Mouse (Mus musculus) E14TG2a.4 (cell line): ENCODE data around the gene Foxc1.
A peak's percentile ranks its signal among the peaks of the same experiment; 100 is the strongest.

Experiments
- H3K27me3 ChIP-seq: 2 replicates; pipeline ENCODE4 v1.6.1; 2014; ENCODE audit warnings: low read length, control low read depth; ENCODE audit not compliant: insufficient read depth
- H3K36me3 ChIP-seq: 2 replicates; pipeline ENCODE4 v1.6.1; 2014; ENCODE audit warnings: low read length, control low read depth; ENCODE audit not compliant: insufficient read depth
- H3K4me1 ChIP-seq: replicated peaks from 2 replicates; pipeline ENCODE4 v1.6.1; 2014; ENCODE audit warnings: low read depth, low read length, control low read depth
- H3K4me3 ChIP-seq: replicated peaks from 2 replicates; pipeline ENCODE4 v1.5.1; 2014; ENCODE audit warnings: mild to moderate bottlenecking, low read length
- H3K9me3 ChIP-seq: 2 replicates; pipeline ENCODE4 v1.6.1; 2014; ENCODE audit warnings: low read length, control low read depth
- CTCF ChIP-seq: conservative IDR thresholded peaks from 2 replicates; pipeline ENCODE4 v1.5.1; 2014; ENCODE audit warnings: low read length
- NANOG ChIP-seq: IDR thresholded peaks from 2 replicates; pipeline ENCODE4 v1.6.1; 2014; ENCODE audit warnings: borderline replicate concordance, low read length, mixed read lengths
- POU5F1 ChIP-seq: IDR thresholded peaks from 2 replicates; pipeline ENCODE4 v1.6.1; 2014; ENCODE audit warnings: low read length, borderline replicate concordance

The Foxc1 gene

DNA sequence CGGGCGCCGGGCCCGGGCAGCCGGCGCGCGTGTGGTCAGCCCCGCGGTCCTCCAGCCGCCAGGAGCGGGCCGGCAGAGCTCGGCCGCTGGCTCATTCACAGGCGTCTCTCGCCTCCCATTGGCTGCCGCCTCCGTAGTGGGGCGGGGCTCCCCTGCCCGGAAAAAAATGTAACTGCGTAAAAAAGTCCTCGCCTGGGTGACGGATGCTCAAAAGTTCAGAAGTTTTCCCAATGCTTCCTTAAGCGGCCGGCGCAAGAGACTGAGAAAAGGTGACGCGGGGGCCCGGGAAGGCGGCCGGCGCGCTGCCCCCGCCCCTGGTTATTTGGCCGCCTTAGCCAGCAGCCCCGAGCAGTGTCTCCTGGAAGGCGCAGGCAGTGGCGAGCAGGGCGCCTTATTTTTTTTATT lies at the start of gene Foxc1:
Gene Foxc1 (plus strand): TSS at position 206 of the 405 bp plus-strand sequence.
- Histone ChIP-seq H3K4me3 (peak within 1 kb of the TSS; percentile 74), H3K36me3 (no peaks in the 10 kb centered on the region), H3K4me1 (peaks cover 31% of the 10 kb centered on the region), H3K9me3 (no peaks in the 10 kb centered on the region), H3K27me3 (peaks cover 93% of the 10 kb centered on the region)
- no peak for TF ChIP-seq NANOG
- TF ChIP-seq POU5F1: no peak
- TF ChIP-seq CTCF: no peak

DNA sequence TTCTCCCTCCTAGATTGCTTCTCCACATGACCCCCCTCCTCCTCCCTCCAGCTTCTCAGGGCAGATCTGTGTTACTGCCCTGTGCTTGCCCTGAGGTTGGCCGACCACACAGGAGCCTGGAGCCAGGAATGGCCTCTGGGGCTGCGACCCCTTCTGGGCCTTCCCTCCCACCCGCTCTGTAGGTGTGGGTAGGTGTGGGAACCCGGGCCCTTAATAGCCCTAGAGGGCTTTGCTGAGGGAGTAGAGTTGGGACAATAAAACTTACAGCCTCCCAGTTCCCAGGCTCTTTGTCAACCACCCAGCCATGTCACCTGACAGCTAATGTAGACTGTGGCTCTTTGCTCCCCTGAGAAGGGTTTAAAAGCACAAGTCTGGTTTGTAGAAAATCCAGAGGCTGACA lies 46.0 kb upstream of the Foxc1 start:
- Histone ChIP-seq H3K36me3 (no peaks in the 10 kb centered on the region), H3K9me3 (no peaks in the 10 kb centered on the region), H3K27me3 (peaks cover 5% of the 10 kb centered on the region; the same call in 1 of the 2 replicates), H3K4me3 (no peak overlapping the region), H3K4me1 (peaks cover 18% of the 10 kb centered on the region)
- TF ChIP-seq POU5F1: no peak
- TF ChIP-seq CTCF: no peak
- TF ChIP-seq NANOG: no peak

DNA sequence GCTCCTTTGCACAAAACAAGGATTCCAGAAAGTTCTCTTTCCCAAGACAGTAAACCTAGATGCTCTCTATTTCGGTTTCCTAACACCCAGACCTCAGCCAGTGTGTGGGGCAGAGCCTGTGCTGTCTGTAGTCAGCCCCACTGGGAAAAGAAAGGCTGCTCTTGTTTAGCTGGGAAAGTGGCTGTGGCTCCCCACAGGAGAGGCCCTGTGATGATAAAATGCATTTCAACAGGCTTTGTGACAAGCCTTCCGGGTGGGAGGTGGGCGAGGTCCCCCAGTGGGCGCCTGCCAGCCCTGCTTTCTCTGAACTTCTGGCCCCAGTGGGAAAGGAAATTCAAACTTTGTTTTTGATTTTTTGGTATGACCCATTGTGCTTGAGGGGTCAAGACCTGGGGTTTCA lies 45.4 kb upstream of the Foxc1 start:
- Histone ChIP-seq H3K36me3 (no peaks in the 10 kb centered on the region), H3K4me3 (no peak overlapping the region), H3K4me1 (peaks cover 18% of the 10 kb centered on the region), H3K9me3 (no peaks in the 10 kb centered on the region), H3K27me3 (peaks cover 8% of the 10 kb centered on the region; the same call in 1 of the 2 replicates)
- TF ChIP-seq NANOG (no peak), POU5F1 (no peak), CTCF (no peak)

DNA sequence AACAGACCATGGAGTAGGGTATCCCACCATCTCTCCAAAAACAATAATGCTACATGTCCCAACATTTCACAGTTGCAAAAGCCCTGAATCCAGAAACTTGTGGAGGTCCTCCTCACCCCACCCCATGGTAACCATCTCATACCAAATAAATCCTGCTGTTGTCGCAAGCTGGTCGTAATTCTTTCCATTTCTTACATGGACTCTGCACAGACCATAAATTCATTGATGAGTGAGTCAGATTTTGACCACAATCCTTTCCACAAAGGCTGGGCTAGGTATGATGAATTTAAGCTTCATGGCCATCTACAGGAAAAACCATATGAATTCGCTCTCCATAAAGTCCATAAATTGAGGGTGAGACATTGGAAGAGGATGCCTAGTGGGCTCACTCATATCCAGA lies 42.0 kb upstream of the Foxc1 start:
- no peaks in the 10 kb centered on the region for H3K36me3 ChIP-seq
- H3K4me1 ChIP-seq: peaks cover 18% of the 10 kb centered on the region
- H3K9me3 ChIP-seq: no peaks in the 10 kb centered on the region
- TF ChIP-seq POU5F1: no peak
- no peak for TF ChIP-seq NANOG
- no peak for TF ChIP-seq CTCF
- no peak overlapping the region for H3K4me3 ChIP-seq
- H3K27me3 ChIP-seq: 0 out of 2 replicates have a peak, but pooled peaks cover 3% of the 10 kb centered on the region

DNA sequence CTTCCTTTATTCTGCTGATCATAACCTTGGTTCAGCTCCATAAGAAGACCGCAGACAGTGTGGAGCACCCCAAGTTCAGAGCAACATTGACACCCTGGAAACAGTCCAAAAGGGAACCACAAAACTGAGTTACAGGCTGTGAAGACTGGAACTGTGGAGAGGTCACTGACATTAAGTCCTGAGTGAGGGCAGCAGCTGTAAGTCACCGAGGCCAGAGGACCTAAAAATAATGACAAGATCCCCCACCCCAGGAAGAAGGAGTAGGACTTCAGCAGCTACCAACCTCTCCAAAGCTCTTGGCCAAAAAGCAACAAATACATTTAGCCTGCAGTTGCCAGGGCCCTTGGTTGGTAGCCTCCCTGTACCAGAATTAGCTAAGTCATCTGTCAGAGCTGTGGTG lies 40.9 kb upstream of the Foxc1 start:
- Histone ChIP-seq H3K4me1 (peaks cover 8% of the 10 kb centered on the region), H3K4me3 (no peak overlapping the region), H3K36me3 (no peaks in the 10 kb centered on the region), H3K9me3 (no peaks in the 10 kb centered on the region), H3K27me3 (0 out of 2 replicates have a peak, but pooled peaks cover 3% of the 10 kb centered on the region)
- no peak for TF ChIP-seq CTCF
- TF ChIP-seq POU5F1: no peak
- TF ChIP-seq NANOG: no peak

- H3K27me3 ChIP-seq: peaks cover 6% of the 10 kb centered on the region
- no peaks in the 10 kb centered on the region for H3K36me3 ChIP-seq
- TF ChIP-seq POU5F1 (no peak), NANOG (no peak), CTCF (no peak)
- no peaks in the 10 kb centered on the region for H3K9me3 ChIP-seq
- H3K4me3 ChIP-seq: no peak overlapping the region
- H3K4me1 ChIP-seq: peaks cover 10% of the 10 kb centered on the region; the same call in 1 of the 2 replicates
Measured at GRCm38 (mm10) chr13:31772882-31773281, 33.6 kb upstream of the Foxc1 start.

DNA sequence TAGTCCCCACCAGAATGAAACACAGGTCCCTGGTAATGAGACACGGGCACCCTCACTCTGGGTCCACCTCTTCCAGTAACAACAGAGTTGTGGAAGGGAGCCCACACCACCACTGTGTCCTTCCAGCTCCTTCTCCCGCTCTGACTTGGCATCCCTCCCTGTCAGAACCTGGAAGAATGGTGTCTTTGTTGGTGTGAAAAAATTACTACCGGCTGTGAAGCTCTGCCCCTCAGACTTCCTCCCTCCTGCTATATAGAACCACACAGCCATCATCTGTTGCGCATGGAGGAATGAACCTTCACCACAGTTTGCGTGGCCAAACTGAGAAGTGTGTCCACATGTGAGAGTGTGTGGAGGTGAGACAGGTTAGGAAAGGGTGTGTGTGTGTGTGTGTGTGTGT lies 30.7 kb upstream of the Foxc1 start:
- no peaks in the 10 kb centered on the region for H3K36me3 ChIP-seq
- no peak for TF ChIP-seq POU5F1
- no peak for TF ChIP-seq CTCF
- no peak for TF ChIP-seq NANOG

DNA sequence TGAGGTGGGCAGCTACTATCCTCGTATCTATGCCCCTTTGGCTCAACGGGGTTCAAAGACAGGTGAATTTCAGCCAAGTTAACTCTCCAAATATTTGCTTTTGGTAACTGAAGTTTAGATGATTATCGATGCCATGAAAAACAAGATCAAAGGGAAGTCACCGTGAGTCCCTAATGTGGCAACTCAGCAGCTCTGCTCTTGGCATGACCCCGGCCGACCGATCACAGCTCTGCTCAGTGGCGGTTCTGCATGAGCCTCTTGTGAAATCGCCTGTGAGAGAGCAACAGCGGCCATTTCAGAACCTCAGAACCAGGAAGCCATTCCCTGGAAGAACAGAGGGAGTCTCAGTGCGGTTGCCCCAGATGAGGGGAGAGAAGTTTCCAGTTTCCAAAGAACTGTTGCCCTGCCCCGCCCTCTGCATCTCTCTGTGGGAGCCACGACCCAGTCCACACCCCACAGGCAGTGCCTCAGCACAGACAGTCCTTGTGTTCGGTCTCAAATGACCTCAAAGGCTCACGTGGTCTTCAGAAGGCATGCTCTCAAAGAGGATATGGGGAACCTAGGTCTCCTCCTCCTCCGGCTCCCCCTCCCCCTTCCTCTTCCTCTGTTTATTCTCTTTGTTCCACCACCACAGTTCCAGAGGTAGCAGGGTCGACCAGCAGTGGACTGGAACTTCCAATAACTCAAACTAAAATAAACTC lies 27.0 kb upstream of the Foxc1 start:
- Histone ChIP-seq H3K4me3 (peak overlapping the region; percentile 39; the same call in 1 of the 2 replicates), H3K27me3 (peaks cover 26% of the 10 kb centered on the region), H3K4me1 (peaks cover 16% of the 10 kb centered on the region), H3K36me3 (no peaks in the 10 kb centered on the region), H3K9me3 (no peaks in the 10 kb centered on the region)
- TF ChIP-seq NANOG (no peak), POU5F1 (no peak), CTCF (no peak)

More for the DNA sequence above, 30.7 kb upstream of the Foxc1 start:
- Histone ChIP-seq H3K9me3 (no peaks in the 10 kb centered on the region), H3K4me1 (peaks cover 21% of the 10 kb centered on the region), H3K4me3 (no peak overlapping the region), H3K27me3 (peaks cover 26% of the 10 kb centered on the region)
